Mouse (Mus musculus) pancreas, adult 10 weeks (tissue): ENCODE results near the gene Inpp5k. TPM values are rescaled to one million over a fixed set of nuclear protein-coding genes. Genes with fewer than 3 reads are reported as not detected.

Experiments used
- polyA plus RNA-seq: library from polyadenylated mRNA; stranded (reverse); fragments of 350-450 nt; fragmentation: Illumina TruSeq; extraction: RNeasy Lipid Tissue Mini Kit (QIAGEN cat#74804); gene quantifications from one replicate; pipeline ENCODE4 v1.2.3, GENCODE M21; 2015; ENCODE audit warnings: low read depth, low replicate concordance; ENCODE audit not compliant: insufficient read depth

The Inpp5k gene
- 16.0 TPM for polyA plus RNA-seq

GRCm38 (mm10) chr11:75630645-75631229 is at the start of gene Inpp5k:
TSS of gene Inpp5k (plus strand) at chr11:75630988.

GRCm38 (mm10) chr11:75587493-75588284 is 43.1 kb upstream of the Inpp5k start, which contains the start of gene Pitpna:
TSS of gene Pitpna (plus strand) at chr11:75588097.

GRCm38 (mm10) chr11:75650311-75650710 is 19.5 kb downstream of the Inpp5k start, which contains the start of gene Myo1c:
TSS of gene Myo1c (plus strand) at chr11:75650504.

GRCm38 (mm10) chr11:75678747-75679438 is 48.1 kb downstream of the Inpp5k start, which contains the start of gene Crk:
TSS of gene Crk (plus strand) at chr11:75679259.

Other genes with a start within 250 kb of the Inpp5k start
- gene Serpinf1, start 208.3 kb upstream of the Inpp5k start, polyA plus RNA-seq, result 27.5 TPM
- 0.37 TPM for gene Serpinf2, start 191.4 kb upstream of the Inpp5k start, polyA plus RNA-seq
- 5.2 TPM for gene Wdr81, start 176.3 kb upstream of the Inpp5k start, polyA plus RNA-seq
- gene Tlcd2, start 169.3 kb upstream of the Inpp5k start, polyA plus RNA-seq, result 2.0 TPM
- 17.1 TPM for gene Prpf8, start 144.2 kb upstream of the Inpp5k start, polyA plus RNA-seq
- gene Rilp, start 120.9 kb upstream of the Inpp5k start, polyA plus RNA-seq, result 2.5 TPM
- 5.9 TPM for gene Scarf1, start 117.4 kb upstream of the Inpp5k start, polyA plus RNA-seq
- gene Slc43a2, start 99.3 kb upstream of the Inpp5k start, polyA plus RNA-seq, result 5.1 TPM
- 16.2 TPM for gene Pitpna, start 42.9 kb upstream of the Inpp5k start, polyA plus RNA-seq
- gene Myo1c, start 19.5 kb downstream of the Inpp5k start, polyA plus RNA-seq, result 28.2 TPM
- 16.0 TPM for gene Crk, start 48.3 kb downstream of the Inpp5k start, polyA plus RNA-seq
- gene Ywhae, start 101.9 kb downstream of the Inpp5k start, polyA plus RNA-seq, result 53.0 TPM
- gene Doc2b, start 165.1 kb downstream of the Inpp5k start, polyA plus RNA-seq, result 0.30 TPM